Mouse (Mus musculus): ENCODE measurements at regions not wholly inside any gene's neighbourhood (a gene's known extent, or its start where the extent isn't known, plus 50 kb on each side); places are given as distances from the start of the nearest gene placed in this dataset.

- no peak for DNase-seq (ENCODE audit: low spot score in 2 of 2)
These were observed 56.9 kb upstream of the Serp2 start for GRCm38 (mm10) chr14:76613604-76614003.

DNA sequence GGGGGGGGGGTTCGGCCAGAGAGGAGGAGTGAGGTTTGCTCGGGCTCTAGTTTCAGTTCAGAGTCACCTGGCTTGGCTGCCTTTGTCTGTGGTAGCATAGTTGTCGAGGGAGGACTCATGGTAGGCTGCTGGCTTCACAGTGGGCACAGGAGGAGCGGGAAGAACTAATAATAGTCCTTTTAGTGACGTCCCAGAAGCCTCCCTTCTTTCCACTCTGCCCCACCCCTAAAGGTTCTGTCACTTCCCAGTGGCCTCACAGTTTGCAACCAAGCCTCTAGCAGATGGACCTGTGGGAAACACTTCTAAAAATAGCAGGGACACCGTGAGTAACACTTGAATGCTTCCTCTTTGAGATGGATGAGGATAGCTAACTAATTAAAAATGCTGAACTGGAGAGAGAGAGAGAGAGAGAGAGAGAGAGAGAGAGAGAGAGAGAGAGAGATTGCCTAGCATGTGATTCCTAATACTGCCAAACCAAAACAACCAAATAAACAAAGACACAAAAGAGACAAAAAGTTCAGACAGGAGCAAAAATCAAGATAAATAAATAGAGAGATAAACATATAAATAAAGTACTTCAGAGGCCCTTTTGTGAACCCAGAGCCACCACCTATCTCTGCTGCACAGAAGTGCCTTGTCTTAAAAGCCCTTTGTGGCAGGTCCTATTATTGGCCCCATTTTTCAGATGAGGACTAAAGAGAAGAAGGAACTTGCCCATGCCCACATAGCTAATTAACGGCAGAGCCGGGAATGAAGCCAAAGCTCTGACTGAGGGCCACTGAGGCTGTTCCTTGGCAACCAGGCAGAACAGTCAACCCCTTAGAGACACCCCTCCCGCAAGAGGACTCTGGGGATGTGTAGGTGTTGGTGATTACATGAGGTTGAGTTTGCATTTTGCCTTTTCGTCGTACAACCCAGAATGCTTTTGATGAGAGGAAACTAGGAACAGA lies 54.0 kb upstream of the Serp2 start:
- peak; percentile 61 to 74 for DNase-seq (ENCODE audit: low spot score in 2 of 2)

Data from layer of hippocampus, adult 18-20 months (tissue).